Mouse (Mus musculus) naive thymus-derived CD4-positive, alpha-beta T cell, adult 2 months (primary cell): ENCODE data around the gene Ccer2.

Source experiments
- DNase-seq: peaks from one replicate; pipeline ENCODE4 v3.0.0-alpha.2; 2011; ENCODE audit warnings: low read depth

The Ccer2 gene

GRCm38 (mm10) chr7:28749935-28750334 is 6.0 kb upstream of the Ccer2 start:
- DNase-seq: no peak

GRCm38 (mm10) chr7:28758623-28759022 is 2.6 kb downstream of the Ccer2 start:
- no peak for DNase-seq

GRCm38 (mm10) chr7:28761907-28762306 is 5.9 kb downstream of the Ccer2 start:
- no peak for DNase-seq

- DNase-seq: no peak
Measured at GRCm38 (mm10) chr7:28765211-28765610, 9.2 kb downstream of the Ccer2 start.

GRCm38 (mm10) chr7:28766173-28766879 is 10.4 kb downstream of the Ccer2 start, which contains the start of gene Sirt2:
TSS of gene Sirt2 (plus strand) at chr7:28766735.
- peak; percentile 98 for DNase-seq

- peak; percentile 48 for DNase-seq
Measured at GRCm38 (mm10) chr7:28766910-28767309, 10.9 kb downstream of the Ccer2 start.

GRCm38 (mm10) chr7:28767462-28767965 is 11.5 kb downstream of the Ccer2 start, which contains the start of gene Nfkbib:
TSS of gene Nfkbib (minus strand) at chr7:28767512.
- DNase-seq: no peak

- no peak for DNase-seq
Measured at GRCm38 (mm10) chr7:28769414-28769958, 13.5 kb downstream of the Ccer2 start.

GRCm38 (mm10) chr7:28770309-28770708 is 14.3 kb downstream of the Ccer2 start:
- DNase-seq: no peak

- DNase-seq: no peak
Measured at GRCm38 (mm10) chr7:28771867-28772266, 15.9 kb downstream of the Ccer2 start.

- no peak for DNase-seq
Measured at GRCm38 (mm10) chr7:28773163-28773562, 17.2 kb downstream of the Ccer2 start.

GRCm38 (mm10) chr7:28774164-28774563 is 18.2 kb downstream of the Ccer2 start:
- DNase-seq: no peak

- DNase-seq: no peak
Measured at GRCm38 (mm10) chr7:28775129-28775528, 19.2 kb downstream of the Ccer2 start.

- no peak for DNase-seq
Measured at GRCm38 (mm10) chr7:28778825-28779224, 22.9 kb downstream of the Ccer2 start.

GRCm38 (mm10) chr7:28780067-28780658 is 24.2 kb downstream of the Ccer2 start:
- peak; percentile 94 for DNase-seq

GRCm38 (mm10) chr7:28780857-28781256 is 24.9 kb downstream of the Ccer2 start:
- no peak for DNase-seq

- peak; percentile 93 for DNase-seq
Measured at GRCm38 (mm10) chr7:28781261-28781663, 25.3 kb downstream of the Ccer2 start.

- no peak for DNase-seq
Measured at GRCm38 (mm10) chr7:28785161-28785560, 29.2 kb downstream of the Ccer2 start.

- no peak for DNase-seq
Measured at GRCm38 (mm10) chr7:28787884-28788283, 31.9 kb downstream of the Ccer2 start.

- peak; percentile 67 for DNase-seq
Measured at GRCm38 (mm10) chr7:28788307-28789195, 32.6 kb downstream of the Ccer2 start, which contains the start of gene Rinl. TSS of gene Rinl (plus strand) at chr7:28788969.

GRCm38 (mm10) chr7:28789235-28789634 is 33.3 kb downstream of the Ccer2 start:
- DNase-seq: no peak
